Mouse (Mus musculus) lung, embryonic 15.5 days (tissue): ENCODE data around the gene Usp8. TPM values are rescaled to one million over a fixed set of nuclear protein-coding genes. Genes with fewer than 3 reads are reported as not detected.

Experiments
- ATAC-seq: fragments of 200-750 bp; cut with Nextera tagmentation; 2 replicates; pipeline ENCODE4 v1.8.0; 2017; ENCODE audit warnings: moderate number of reproducible peaks, borderline replicate concordance; ENCODE audit not compliant: low FRiP score, low TSS enrichment; ENCODE audit errors: extremely low read depth
- H3K27ac ChIP-seq: fragments of 300-500 bp; sonication (generic); 2 replicates; pipeline ENCODE4 v1.5.1; 2015; ENCODE audit warnings: moderate library complexity, mild to moderate bottlenecking, inconsistent platforms
- H3K27me3 ChIP-seq: fragments of 300-500 bp; sonication (generic); 2 replicates; pipeline ENCODE4 v1.6.1; 2015; ENCODE audit warnings: inconsistent platforms
- H3K36me3 ChIP-seq: fragments of 300-500 bp; sonication (generic); 2 replicates; pipeline ENCODE4 v1.6.1; 2015; ENCODE audit warnings: inconsistent platforms
- H3K4me1 ChIP-seq: fragments of 300-500 bp; sonication (generic); 2 replicates; pipeline ENCODE4 v1.6.1; 2015; ENCODE audit warnings: inconsistent platforms
- H3K4me2 ChIP-seq: fragments of 300-500 bp; sonication (generic); 2 replicates; pipeline ENCODE4 v1.6.1; 2015; ENCODE audit warnings: inconsistent platforms, mild to moderate bottlenecking, moderate library complexity
- H3K4me3 ChIP-seq: fragments of 300-500 bp; sonication (generic); 2 replicates; pipeline ENCODE4 v1.5.1; 2015; ENCODE audit warnings: mild to moderate bottlenecking, inconsistent platforms
- H3K9ac ChIP-seq: fragments of 300-500 bp; sonication (generic); 2 replicates; pipeline ENCODE4 v1.6.1; 2015; ENCODE audit warnings: inconsistent platforms
- H3K9me3 ChIP-seq: fragments of 300-500 bp; sonication (generic); 2 replicates; pipeline ENCODE4 v1.6.1; 2016; ENCODE audit warnings: inconsistent platforms
- WGBS: fragments of 180-500 bp; shearing (Covaris S2); methylation state at CpG from one replicate; pipeline ENCODE4 v1.1.7; 2015; 5-methylcytosine and 5-hydroxymethylcytosine counted together
- polyA plus RNA-seq: library from polyadenylated mRNA; unstranded; fragments of >200 nt; fragmentation: Nextera tagmentation; extraction: Ambion mirVana; gene quantifications from 2 replicates; pipeline ENCODE4 v1.2.1, GENCODE M21; 2015

The Usp8 gene
- polyA plus RNA-seq, 1 experiment from 2014 or later, result 44.1 TPM

- H3K9ac ChIP-seq, result no peak overlapping the region
- no peak overlapping the region for H3K4me3 ChIP-seq
- peak; percentile 64; the same call in 1 of the 2 replicates for ATAC-seq
- no peak overlapping the region for H3K27ac ChIP-seq
- H3K4me1 ChIP-seq, result peaks cover under 1% of the 10 kb centered on the region; the same call in 1 of the 2 replicates
- 55% methylated on average over 3 of the region's 3 CpGs for WGBS
- H3K36me3 ChIP-seq, result no peaks in the 10 kb centered on the region
- no peaks in the 10 kb centered on the region for H3K27me3 ChIP-seq
- no peaks in the 10 kb centered on the region for H3K9me3 ChIP-seq
- H3K4me2 ChIP-seq, result no peak overlapping the region
Measured at GRCm38 (mm10) chr2:126782433-126782832, 75.3 kb downstream of the Usp8 start.

GRCm38 (mm10) chr2:126783370-126783769 lies 76.2 kb downstream of the Usp8 start, which contains the start of gene Usp50:
Usp50 (minus strand) TSS chr2:126783470.
- no peak within 1 kb of the TSS for H3K4me2 ChIP-seq
- ATAC-seq, result no peak
- H3K27ac ChIP-seq, result no peak within 1 kb of the TSS
- peaks cover 10% of the 10 kb centered on the region; the same call in 1 of the 2 replicates for H3K4me1 ChIP-seq
- WGBS, result 64% methylated on average over 4 of the region's 4 CpGs
- H3K27me3 ChIP-seq, result no peaks in the 10 kb centered on the region
- no peak within 1 kb of the TSS for H3K4me3 ChIP-seq
- H3K9ac ChIP-seq, result no peak within 1 kb of the TSS
- no peaks in the 10 kb centered on the region for H3K9me3 ChIP-seq
- no peaks in the 10 kb centered on the region for H3K36me3 ChIP-seq

GRCm38 (mm10) chr2:126787721-126788342 lies 80.7 kb downstream of the Usp8 start:
- 26% methylated on average over 9 of the region's 9 CpGs for WGBS
- Histone ChIP-seq H3K27me3 (no peaks in the 10 kb centered on the region), H3K4me1 (peaks cover 10% of the 10 kb centered on the region; the same call in 1 of the 2 replicates), H3K4me3 (no peak overlapping the region), H3K9ac (no peak overlapping the region), H3K9me3 (no peaks in the 10 kb centered on the region), H3K36me3 (peaks cover 23% of the 10 kb centered on the region), H3K4me2 (no peak overlapping the region), H3K27ac (peak overlapping the region; percentile 45; the same call in 1 of the 2 replicates)
- ATAC-seq, result 0 out of 2 replicates have a peak, but pooled peaks have one; percentile 69

- no peak overlapping the region for H3K4me2 ChIP-seq
- H3K27ac ChIP-seq, result no peak overlapping the region
- H3K4me3 ChIP-seq, result no peak overlapping the region
- 71% methylated on average over 5 of the region's 5 CpGs for WGBS
- H3K9ac ChIP-seq, result no peak overlapping the region
- peaks cover 50% of the 10 kb centered on the region for H3K36me3 ChIP-seq
- ATAC-seq, result no peak
- no peaks in the 10 kb centered on the region for H3K27me3 ChIP-seq
- H3K9me3 ChIP-seq, result no peaks in the 10 kb centered on the region
- H3K4me1 ChIP-seq, result peaks cover 8% of the 10 kb centered on the region; the same call in 1 of the 2 replicates
Measured at GRCm38 (mm10) chr2:126792611-126793010, 85.5 kb downstream of the Usp8 start.

GRCm38 (mm10) chr2:126795708-126796107 lies 88.6 kb downstream of the Usp8 start:
- 78% methylated on average over 3 of the region's 3 CpGs for WGBS
- peaks cover 55% of the 10 kb centered on the region for H3K36me3 ChIP-seq

GRCm38 (mm10) chr2:126798455-126798854 lies 91.3 kb downstream of the Usp8 start:
- no peaks in the 10 kb centered on the region for H3K27me3 ChIP-seq
- H3K4me3 ChIP-seq, result no peak overlapping the region
- H3K4me1 ChIP-seq, result no peaks in the 10 kb centered on the region
- H3K9ac ChIP-seq, result no peak overlapping the region
- no peaks in the 10 kb centered on the region for H3K9me3 ChIP-seq
- peaks cover 52% of the 10 kb centered on the region for H3K36me3 ChIP-seq
- no peak for ATAC-seq
- no peak overlapping the region for H3K4me2 ChIP-seq
- H3K27ac ChIP-seq, result no peak overlapping the region
- 68% methylated on average over 5 of the region's 5 CpGs for WGBS

More at GRCm38 (mm10) chr2:126795708-126796107, 88.6 kb downstream of the Usp8 start:
- H3K27me3 ChIP-seq, result no peaks in the 10 kb centered on the region
- ATAC-seq, result no peak
- no peak overlapping the region for H3K9ac ChIP-seq
- H3K4me2 ChIP-seq, result no peak overlapping the region
- H3K4me3 ChIP-seq, result no peak overlapping the region
- H3K4me1 ChIP-seq, result no peaks in the 10 kb centered on the region
- no peak overlapping the region for H3K27ac ChIP-seq
- no peaks in the 10 kb centered on the region for H3K9me3 ChIP-seq

- 91% methylated on average over 3 of the region's 3 CpGs for WGBS
- Histone ChIP-seq H3K4me1 (no peaks in the 10 kb centered on the region), H3K9me3 (no peaks in the 10 kb centered on the region), H3K4me3 (no peak overlapping the region), H3K4me2 (no peak overlapping the region), H3K9ac (no peak overlapping the region), H3K27me3 (no peaks in the 10 kb centered on the region), H3K36me3 (peaks cover 55% of the 10 kb centered on the region), H3K27ac (no peak overlapping the region)
- ATAC-seq, result no peak
Measured at GRCm38 (mm10) chr2:126801980-126802379, 94.9 kb downstream of the Usp8 start.

Other genes with a start within 250 kb of the Usp8 start
- gene Atp8b4, start 206.7 kb upstream of the Usp8 start, polyA plus RNA-seq, result 0.78 and 1.2 TPM in 2 replicates
- gene Slc27a2, start 154.9 kb upstream of the Usp8 start, polyA plus RNA-seq, result 1.3 and 1.5 TPM in 2 replicates
- gene Hdc, start 88.0 kb upstream of the Usp8 start, polyA plus RNA-seq, result 5.4 and 7.4 TPM in 2 replicates
- gene Gabpb1, start 31.0 kb upstream of the Usp8 start, polyA plus RNA-seq, result 61.8 and 62.0 TPM in 2 replicates
- 2.1 and 2.3 TPM in 2 replicates for gene Usp50, start 76.1 kb downstream of the Usp8 start, polyA plus RNA-seq
- gene Trpm7, start 168.9 kb downstream of the Usp8 start, polyA plus RNA-seq, result 40.8 and 45.1 TPM in 2 replicates
- gene Sppl2a, start 225.9 kb downstream of the Usp8 start, polyA plus RNA-seq, result 40.7 and 42.1 TPM in 2 replicates